Mouse (Mus musculus): Measurements from ENCODE around the gene Eipr1. TPM values are rescaled to one million over a fixed set of nuclear protein-coding genes. Genes with fewer than 3 reads are reported as not detected.

Gene Eipr1
- total RNA-seq, 2 experiments from 2014 or later, result 11.8 to 13.4 TPM

GRCm38 (mm10) chr12:28775627-28776026 is 24.0 kb downstream of the Eipr1 start:
- no peak for DNase-seq

GRCm38 (mm10) chr12:28780180-28780579 is 28.6 kb downstream of the Eipr1 start:
- DNase-seq, result no peak

DNA sequence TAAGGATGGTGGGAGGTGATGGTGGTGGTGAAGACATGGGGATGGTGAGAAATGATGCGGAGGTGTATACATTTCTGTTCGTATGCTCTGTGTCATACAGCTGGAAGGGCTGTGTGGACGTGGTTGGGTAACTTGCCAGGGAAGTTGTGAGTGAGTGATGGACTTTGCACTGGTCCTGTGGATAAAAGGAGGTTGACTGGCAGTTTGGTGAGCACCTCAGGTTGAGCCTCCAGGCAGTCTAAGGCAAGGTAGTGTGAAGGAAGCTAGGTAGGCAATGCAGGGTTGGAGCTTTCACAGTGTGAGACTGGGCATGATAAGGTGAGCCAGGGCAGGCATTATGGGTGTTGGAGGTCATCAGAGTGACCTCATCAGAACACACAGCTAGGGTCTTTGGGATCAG is 31.0 kb downstream of the Eipr1 start:
- DNase-seq, result no peak

DNA sequence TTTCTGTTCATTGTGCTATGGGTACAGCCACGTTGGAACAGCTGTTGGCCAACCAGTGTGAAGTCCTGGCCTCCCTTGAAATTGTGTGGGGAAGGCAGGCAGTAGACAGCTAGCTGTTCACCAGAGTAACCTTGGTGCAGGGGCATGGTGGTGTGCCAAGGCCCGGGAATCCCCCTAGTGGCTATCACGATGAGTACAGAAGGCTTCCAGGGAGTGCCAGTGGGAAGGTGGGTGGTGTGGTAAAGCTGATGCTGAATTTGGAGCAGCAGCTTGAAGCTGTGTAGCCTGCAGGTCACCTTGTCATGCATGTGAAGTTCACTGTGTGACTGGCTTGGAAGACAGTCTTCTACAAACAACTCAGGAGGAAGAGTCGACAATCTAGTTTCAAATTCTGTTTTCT is 32.8 kb downstream of the Eipr1 start:
- DNase-seq, result peak; percentile 61

- DNase-seq, result no peak
Observed at GRCm38 (mm10) chr12:28784864-28785263, 33.3 kb downstream of the Eipr1 start.

DNA sequence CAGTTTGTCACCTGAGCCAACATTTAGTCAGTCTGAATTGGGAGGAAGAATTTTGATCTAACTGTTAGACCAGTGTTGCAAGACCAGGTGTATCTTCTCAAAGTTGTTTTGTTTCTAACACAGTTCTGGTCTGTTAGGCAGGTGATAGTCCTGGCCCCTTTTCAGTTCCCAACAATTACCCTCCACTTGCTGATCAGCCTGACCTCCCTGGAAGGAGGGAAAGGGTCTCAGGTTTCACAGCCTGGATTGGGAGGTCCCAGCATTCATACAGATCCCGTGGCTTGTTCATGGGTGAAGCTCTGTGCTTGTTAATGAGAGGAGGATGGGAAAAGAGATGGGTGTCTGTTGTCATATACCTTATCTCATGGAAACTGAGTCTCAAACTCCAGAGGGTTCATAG is 33.7 kb downstream of the Eipr1 start:
- no peak for DNase-seq

GRCm38 (mm10) chr12:28786310-28786709 is 34.7 kb downstream of the Eipr1 start:
- no peak for DNase-seq

DNA sequence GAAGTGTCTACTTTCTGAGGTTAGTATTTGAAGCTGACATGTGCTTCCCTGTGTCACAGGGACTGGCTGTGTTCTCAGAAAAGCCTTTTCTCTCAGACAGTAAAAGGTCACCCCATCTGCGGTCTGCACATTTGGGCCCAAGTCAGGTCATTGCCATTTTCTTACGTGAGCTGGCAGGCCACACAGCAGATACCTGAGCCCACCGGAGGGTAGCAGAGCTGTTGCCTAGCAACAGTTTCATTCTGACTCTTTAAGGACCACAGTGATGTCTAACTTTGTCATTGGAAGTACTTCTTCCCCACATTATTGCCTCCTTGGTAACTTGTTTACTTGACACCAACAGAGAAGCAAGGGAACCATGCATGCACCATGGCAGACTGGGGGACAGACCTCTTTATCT is 41.0 kb downstream of the Eipr1 start:
- DNase-seq, result no peak

DNA sequence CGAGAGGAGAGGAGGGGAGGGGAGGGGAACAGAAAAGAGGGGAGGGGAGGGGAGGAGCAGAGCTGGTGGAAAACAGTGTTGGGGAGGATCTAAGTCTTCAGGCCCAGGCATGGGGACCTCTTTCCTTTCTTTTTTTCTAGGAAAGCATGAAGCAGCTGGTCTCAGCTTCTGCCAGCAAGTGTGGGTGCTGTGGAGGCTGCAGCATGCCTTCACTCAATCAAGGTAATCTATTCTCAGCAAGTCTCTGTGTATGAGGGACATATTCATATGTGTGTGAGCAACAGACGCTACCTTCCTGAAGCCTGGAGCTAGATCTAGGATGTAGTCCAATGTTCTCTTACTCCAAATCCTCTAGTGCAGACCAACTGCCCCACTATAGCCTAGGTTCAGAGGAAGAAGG is 42.1 kb downstream of the Eipr1 start:
- DNase-seq, result no peak

GRCm38 (mm10) chr12:28795041-28795440 is 43.4 kb downstream of the Eipr1 start:
- no peak for DNase-seq

DNA sequence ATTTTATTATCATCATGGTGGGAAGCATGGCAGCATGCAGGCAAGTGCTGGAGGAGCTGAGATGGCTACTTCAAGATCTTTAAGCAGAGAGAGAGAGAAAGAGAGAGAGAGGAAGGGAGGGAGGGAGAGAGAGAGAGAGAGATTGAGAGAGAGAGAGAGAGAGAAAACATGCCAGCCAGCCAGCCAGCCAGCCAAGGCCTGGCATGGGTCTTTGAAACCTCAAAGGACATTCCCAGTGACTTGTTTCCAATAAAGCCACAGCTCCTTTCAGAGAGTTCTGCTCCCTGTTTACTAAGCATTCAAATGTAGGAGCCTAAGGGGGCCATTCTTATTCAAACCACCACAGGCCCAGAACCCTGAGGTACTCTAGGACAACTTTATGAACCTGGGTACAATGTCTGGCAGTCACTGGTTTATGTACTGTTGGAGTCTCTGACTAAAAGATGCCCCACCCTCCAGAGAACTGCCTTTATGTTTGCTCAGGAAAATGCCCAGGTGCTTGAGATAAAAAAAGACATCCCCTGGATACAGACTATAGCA is 45.3 kb downstream of the Eipr1 start:
- no peak for DNase-seq

GRCm38 (mm10) chr12:28799798-28800411 is 48.3 kb downstream of the Eipr1 start:
- DNase-seq, result no peak

- no peak for DNase-seq
Observed at GRCm38 (mm10) chr12:28800423-28800822, 48.8 kb downstream of the Eipr1 start.

- DNase-seq, result no peak
Observed at GRCm38 (mm10) chr12:28800891-28801290, 49.3 kb downstream of the Eipr1 start.

DNA sequence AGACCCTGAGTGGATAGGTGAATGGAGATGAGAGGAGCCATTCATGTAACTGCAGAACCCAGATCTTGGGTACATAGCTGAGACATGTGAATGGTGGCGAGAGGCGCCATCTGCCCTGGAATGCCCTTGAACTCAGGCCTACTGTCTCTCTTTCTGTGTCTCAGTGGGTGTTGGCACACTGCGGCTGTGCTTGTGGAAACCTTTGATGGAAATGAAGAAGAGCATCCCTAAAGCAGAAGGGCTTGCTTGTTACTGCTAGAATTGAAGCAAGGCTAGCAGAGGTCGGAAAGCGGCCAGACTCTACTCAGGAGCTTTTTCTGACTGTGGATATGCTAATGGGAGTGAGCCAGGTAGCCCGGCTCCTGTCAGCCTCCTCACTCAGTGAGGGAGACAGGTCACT is 50.1 kb downstream of the Eipr1 start:
- DNase-seq, result no peak

GRCm38 (mm10) chr12:28803043-28803442 is 51.4 kb downstream of the Eipr1 start:
- no peak for DNase-seq

DNA sequence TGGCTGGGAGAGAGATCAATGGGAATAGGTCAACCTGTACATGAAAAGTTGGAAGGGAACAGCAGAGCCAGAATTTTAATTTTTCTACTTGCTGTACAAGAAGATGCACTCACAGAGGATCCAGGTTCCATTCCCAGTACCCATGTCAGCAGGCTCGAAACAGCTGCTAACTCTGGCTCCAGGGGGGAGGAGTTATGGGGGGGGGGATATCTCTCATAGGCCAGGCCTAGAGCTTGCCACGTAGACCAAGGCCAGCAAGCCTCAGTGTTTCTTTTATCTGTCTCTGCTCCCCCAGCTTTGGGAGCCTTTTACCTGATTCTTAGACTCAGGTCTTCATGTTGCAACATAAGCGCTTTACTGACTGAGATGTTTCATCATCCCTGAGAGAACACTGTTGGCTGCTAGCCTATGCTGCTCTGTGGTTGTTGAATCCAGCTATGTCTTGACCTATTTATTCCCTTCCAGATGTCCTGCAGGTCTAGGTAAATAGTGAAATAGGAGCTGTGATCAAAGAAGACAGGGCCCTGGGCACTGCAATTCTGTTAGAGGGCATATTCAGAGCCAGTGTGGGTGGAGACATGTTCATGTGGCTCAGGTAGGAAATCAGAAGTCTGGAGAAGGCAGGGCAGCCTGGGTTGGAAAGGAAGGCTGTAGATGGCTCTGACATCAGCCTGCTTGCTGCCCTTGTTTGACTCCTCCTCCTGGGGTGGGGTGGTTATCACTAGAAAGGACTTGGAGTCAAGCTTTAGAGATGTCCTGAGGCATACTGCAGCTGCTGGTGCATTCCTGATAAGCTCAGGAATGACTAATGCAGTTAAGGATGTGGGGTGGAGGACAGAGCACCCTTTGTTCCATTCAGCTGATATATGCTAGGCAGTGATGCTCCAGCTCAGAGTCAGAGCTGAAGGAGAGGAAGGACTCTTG is 53.2 kb downstream of the Eipr1 start:
- DNase-seq, result peak; percentile 29

- DNase-seq, result no peak
Observed at GRCm38 (mm10) chr12:28808786-28809375, 57.3 kb downstream of the Eipr1 start.

DNA sequence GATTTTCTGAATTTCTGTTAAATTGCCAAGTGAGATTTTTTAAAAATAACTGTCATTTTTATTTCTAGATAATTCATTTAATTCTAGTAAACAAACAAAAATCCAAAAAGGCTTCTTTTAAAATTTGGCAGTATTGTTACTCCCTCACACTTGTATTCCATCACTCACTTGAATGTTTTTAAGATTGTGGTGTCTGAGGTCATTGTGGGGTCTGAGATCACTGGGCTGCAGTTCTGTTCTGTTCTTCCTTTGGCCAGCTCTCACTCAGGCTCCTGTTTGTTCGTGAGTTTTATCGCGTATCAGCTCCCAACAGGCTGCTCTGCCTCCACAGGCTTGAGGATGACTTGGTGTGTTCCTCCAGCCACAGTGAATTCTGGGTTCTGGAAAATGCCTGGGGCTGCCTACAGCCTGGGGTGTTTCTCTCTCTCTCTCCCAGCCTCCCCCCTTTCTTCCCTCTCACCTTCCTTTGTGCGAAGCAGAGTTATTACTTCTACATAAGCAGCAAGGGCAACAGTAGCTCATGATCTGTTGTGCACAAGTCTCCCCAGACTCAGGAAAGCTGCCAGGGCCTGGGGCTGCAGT is 58.2 kb downstream of the Eipr1 start:
- DNase-seq, result peak; percentile 8

DNA sequence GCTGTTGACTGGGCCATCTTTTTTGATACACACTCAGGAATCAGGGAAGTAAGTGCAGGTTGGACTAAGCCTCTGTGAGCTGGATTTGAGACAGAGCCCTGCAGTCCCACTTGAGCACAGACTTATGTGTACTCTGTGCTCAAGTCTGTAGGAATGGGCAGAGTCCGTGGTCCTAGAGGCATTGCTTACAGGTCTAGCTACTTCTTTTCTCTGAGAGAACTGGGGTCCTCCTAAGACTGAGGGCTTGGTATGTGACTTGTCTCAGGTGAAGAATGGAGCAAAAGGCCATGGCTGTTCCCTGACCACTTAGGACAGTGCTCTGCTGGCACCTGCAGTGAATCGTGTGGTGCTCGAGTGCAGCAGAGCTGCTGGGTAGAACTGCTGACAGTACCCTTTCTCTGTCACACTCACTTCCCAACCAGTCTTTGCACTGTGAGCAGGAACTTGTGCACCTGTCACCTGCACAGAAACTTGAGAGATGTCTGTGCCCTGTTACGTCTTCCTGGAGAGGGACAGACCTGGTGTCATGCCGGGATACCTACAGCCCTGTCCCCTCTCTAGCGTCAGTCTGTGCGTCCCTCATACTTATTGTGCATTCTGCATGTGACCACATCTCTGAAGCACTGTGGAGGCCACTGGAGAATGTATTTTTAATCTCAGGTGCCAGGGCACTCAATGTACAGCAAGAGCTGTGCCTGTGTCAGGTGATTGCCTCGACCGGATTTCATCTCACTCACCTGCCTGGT is 65.3 kb downstream of the Eipr1 start:
- DNase-seq, result no peak

GRCm38 (mm10) chr12:28817427-28817752 is 65.8 kb downstream of the Eipr1 start:
- peak; percentile 53 for DNase-seq

DNA sequence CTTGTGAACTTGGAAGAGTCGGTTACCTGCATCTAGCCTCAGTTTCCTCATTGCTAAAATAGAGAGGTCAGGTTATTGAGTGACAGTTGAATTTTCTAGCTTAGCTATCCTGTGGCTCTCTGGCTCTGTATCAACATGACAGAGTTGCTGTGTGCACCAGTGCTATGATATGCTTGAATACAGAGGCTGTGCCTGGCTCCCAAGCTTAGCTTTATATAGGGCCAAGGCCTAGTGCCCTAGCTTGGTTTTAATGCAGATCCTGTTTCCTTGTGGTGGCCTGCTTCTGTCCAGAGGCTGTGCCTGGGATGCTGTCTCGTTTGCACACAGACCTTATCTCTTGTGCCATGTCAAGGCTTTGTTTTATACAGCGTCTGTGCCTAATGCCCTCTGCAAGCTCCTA is 66.3 kb downstream of the Eipr1 start:
- no peak for DNase-seq

Measured in heart, postnatal 4 days (tissue).